Mouse (Mus musculus): ENCODE data around the gene Cuedc1.

- TF ChIP-seq GATA1 (IDR thresholded peaks at IDR 0.05; ENCODE audit: borderline replicate concordance, low read length), result no peak
- no peak for TF ChIP-seq FLI1 (IDR thresholded peaks at IDR 0.05; ENCODE audit: low read length)
Observed at GRCm38 (mm10) chr11:88193824-88194696, 96.2 kb downstream of the Cuedc1 start.
